ENCODE assay signal across 14 mouse cellular contexts in genomic region chr15:3245036-3245435, GRCm38 (mm10). TPM values are rescaled to one million over a fixed set of nuclear protein-coding genes. Genes with fewer than 3 reads are reported as not detected.
"Had no signal": no experiment of that assay in that cellular context is flagged by ENCODE, and none has a peak within 500 bp of the region (broad histone marks: within the 10 kb centered on the region; RNA-seq: fewer than 3 reads in every experiment).

No protein-coding gene starts in this region.

RNA-seq across cellular contexts. Expression of gene Ccdc152, which starts 58.3 kb away (rescaled TPM):
- total RNA-seq: left cerebral cortex, adult 8-10 months; left cerebral cortex, postnatal 10 days; left cerebral cortex, postnatal 14 days; left cerebral cortex, postnatal 25 days; left cerebral cortex, postnatal 36 days; left cerebral cortex, postnatal 4 days; megakaryocyte progenitor cell, adult 5-6 weeks; megakaryocyte-erythroid progenitor cell, adult 5-6 weeks; midbrain, postnatal 0 days had no signal
- polyA plus RNA-seq: limb, embryonic 10.5 days; midbrain, embryonic 10.5 days; midbrain, embryonic 16.5 days; myocyte; neural tube, embryonic 11.5 days had no signal
